Mouse (Mus musculus) lung, postnatal 0 days (tissue): ENCODE results near the gene Cntf.
"Not testable (repeated sequence)": the region's sequence is repeated elsewhere in the genome, so short reads cannot be mapped to it uniquely, and the experiment has no call there.

ENCODE experiments used
- CTCF ChIP-seq: IDR thresholded peaks from 2 replicates; pipeline ENCODE4 v1.5.1; 2016; ENCODE audit warnings: antibody characterized with exemption, mild to moderate bottlenecking
- EP300 ChIP-seq: IDR thresholded peaks from 2 replicates; pipeline ENCODE4 v1.6.1; 2016; ENCODE audit warnings: antibody characterized with exemption, mild to moderate bottlenecking, control low read depth

- not testable (repeated sequence) for TF ChIP-seq CTCF, EP300
These were observed 43.8 kb downstream of the Cntf start for GRCm38 (mm10) chr19:12721596-12721995.
